ENCODE assay signal across 28 mouse cellular contexts in the genomic region with DNA sequence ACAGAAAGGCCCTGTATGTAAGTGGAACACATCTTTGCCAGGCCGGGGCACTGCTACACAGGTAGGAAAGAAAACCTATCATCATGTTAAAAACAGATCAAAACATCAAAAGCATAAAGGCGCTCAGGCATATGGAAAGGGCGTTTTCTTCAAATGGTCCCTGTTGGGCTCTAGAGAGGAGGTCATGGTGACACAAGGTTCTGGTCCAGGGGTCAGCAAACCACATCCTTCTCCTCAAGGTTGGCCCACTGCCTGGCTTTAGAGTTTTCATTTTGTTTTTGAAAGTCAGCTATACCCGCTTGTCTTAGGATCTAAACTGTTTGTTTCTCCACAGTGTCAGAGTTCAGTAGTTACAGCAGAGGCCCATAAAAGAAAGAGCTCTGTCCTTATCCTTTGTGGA. TPM values are rescaled to one million over a fixed set of nuclear protein-coding genes. Genes with fewer than 3 reads are reported as not detected.
DNase-seq lines count a peak whose midpoint lies in the region; ATAC-seq and TF ChIP-seq lines count a peak whose summit lies in the region.
"Had no signal": no experiment of that assay in that cellular context is flagged by ENCODE, and none has a peak within 500 bp of the region (broad histone marks: within the 10 kb centered on the region; RNA-seq: fewer than 3 reads in every experiment).

No protein-coding gene starts in this region.

- H3K27me3 ChIP-seq in kidney, postnatal 0 days (ENCODE audit: insufficient read depth, low read length), result no peaks in the 10 kb centered on the region
- no peaks in the 10 kb centered on the region for H3K27me3 ChIP-seq in kidney, embryonic 14.5 days (ENCODE audit: control insufficient read depth, insufficient read depth, low read length)
- no peaks in the 10 kb centered on the region for H3K27me3 ChIP-seq in CH12.LX (replicated peaks)
- H3K27me3 ChIP-seq: embryonic facial prominence, embryonic 13.5 days; heart, embryonic 15.5 days; limb, embryonic 12.5 days; liver, embryonic 15.5 days; midbrain, embryonic 15.5 days; neural tube, embryonic 12.5 days had no signal

- TF ChIP-seq POLR2A in CH12.LX (IDR thresholded peaks at IDR 0.05; ENCODE audit: low read depth, low read length), result no peak

- H3K9ac ChIP-seq in kidney, postnatal 0 days (ENCODE audit: low read depth, low read length), result no peak overlapping the region
- no peak overlapping the region for H3K9ac ChIP-seq in kidney, embryonic 14.5 days (ENCODE audit: low read depth, low read length)
- H3K9ac ChIP-seq in CH12.LX (ENCODE audit: insufficient read depth, low read depth), result no peak overlapping the region
- H3K9ac ChIP-seq: embryonic facial prominence, embryonic 13.5 days; forebrain, postnatal 0 days; heart, embryonic 15.5 days; hindbrain, embryonic 12.5 days; limb, embryonic 12.5 days; liver, embryonic 15.5 days; lung, embryonic 14.5 days; midbrain, embryonic 15.5 days; neural tube, embryonic 12.5 days had no signal

- no peaks in the 10 kb centered on the region for H3K79me2 ChIP-seq in CH12.LX (replicated peaks; ENCODE audit: control insufficient read depth, extremely low read depth, insufficient read depth, poor library complexity, severe bottlenecking)

- dilution Hi-C loops in CH12.LX (cut with MboI; ENCODE audit: extremely low pct_ligation_motif_present, extremely low pct_unique_long_range_greater_than_20kb, low sequenced_read_pairs), result no loop called here

- no peaks in the 10 kb centered on the region for H3K9me3 ChIP-seq in kidney, postnatal 0 days (replicated peaks; ENCODE audit: low read length)
- no peaks in the 10 kb centered on the region for H3K9me3 ChIP-seq in kidney, embryonic 14.5 days (ENCODE audit: control insufficient read depth, low read length)
- H3K9me3 ChIP-seq in CH12.LX (replicated peaks; ENCODE audit: low read length), result no peaks in the 10 kb centered on the region
- H3K9me3 ChIP-seq: embryonic facial prominence, embryonic 13.5 days; heart, embryonic 15.5 days; hindbrain, embryonic 12.5 days; limb, embryonic 12.5 days; liver, embryonic 15.5 days; midbrain, embryonic 15.5 days; neural tube, embryonic 12.5 days had no signal

- 53% methylated on average over 4 of the region's 4 CpGs for WGBS in kidney, postnatal 0 days
- 60% methylated on average over 4 of the region's 4 CpGs for WGBS in kidney, embryonic 14.5 days

- H3K36me3 ChIP-seq in kidney, postnatal 0 days (ENCODE audit: insufficient read depth, low read length), result 0 out of 2 replicates have a peak, but pooled peaks cover 3% of the 10 kb centered on the region
- H3K36me3 ChIP-seq in kidney, embryonic 14.5 days (ENCODE audit: control insufficient read depth, insufficient read depth, low read length), result no peaks in the 10 kb centered on the region; the same call in 1 of the 2 replicates
- H3K36me3 ChIP-seq in CH12.LX (replicated peaks in 1 of 2; ENCODE audit: control insufficient read depth in 1 of 2, insufficient read depth in 1 of 2, low read length in 1 of 2), result no peaks in the 10 kb centered on the region
- H3K36me3 ChIP-seq: liver, embryonic 15.5 days; midbrain, embryonic 15.5 days had no signal

- ATAC-seq in kidney, postnatal 0 days (replicated peaks; ENCODE audit: low FRiP score, low read depth), result no peak
- no peak for ATAC-seq in kidney, embryonic 14.5 days (ENCODE audit: low FRiP score, low TSS enrichment)
- ATAC-seq in inflammation-experienced regulatory T-cells, adult 6 months, result no peak
- ATAC-seq: forebrain, postnatal 0 days; hindbrain, postnatal 0 days; intestine, embryonic 16.5 days; midbrain, embryonic 15.5 days had no signal

- H3K27ac ChIP-seq in kidney, postnatal 0 days, result peak overlapping the region; percentile 10; the same call in 1 of the 2 replicates
- no peak overlapping the region for H3K27ac ChIP-seq in kidney, embryonic 14.5 days (ENCODE audit: low read depth, low read length)
- H3K27ac ChIP-seq in CH12.LX (ENCODE audit: insufficient read depth, low read depth), result no peak overlapping the region
- H3K27ac ChIP-seq: embryonic facial prominence, embryonic 13.5 days; heart, embryonic 15.5 days; hindbrain, embryonic 12.5 days; hindbrain, postnatal 0 days; left cerebral cortex, adult 2 months; limb, embryonic 12.5 days; liver, embryonic 15.5 days; midbrain, embryonic 15.5 days; neural tube, embryonic 12.5 days had no signal

- H3K4me2 ChIP-seq in kidney, postnatal 0 days (ENCODE audit: low read length), result no peak overlapping the region
- H3K4me2 ChIP-seq in kidney, embryonic 14.5 days (replicated peaks; ENCODE audit: low read depth, low read length), result no peak overlapping the region
- H3K4me2 ChIP-seq in CH12.LX (ENCODE audit: insufficient read depth, low read depth, poor library complexity, severe bottlenecking), result no peak overlapping the region
- H3K4me2 ChIP-seq: embryonic facial prominence, embryonic 13.5 days; heart, embryonic 15.5 days; hindbrain, embryonic 12.5 days; limb, embryonic 12.5 days; liver, embryonic 15.5 days; lung, embryonic 14.5 days; midbrain, embryonic 15.5 days; neural tube, embryonic 12.5 days had no signal

- in situ Hi-C loops in CH12.LX (cut with MboI; ENCODE audit: low pct_ligation_motif_present, low pct_unique_long_range_greater_than_20kb, low sequenced_read_pairs), result no loop called here

- TF ChIP-seq EP300 in CH12.LX (IDR thresholded peaks at IDR 0.05; ENCODE audit: low read length), result no peak

- TF ChIP-seq RAD21 in CH12.LX (IDR thresholded peaks at IDR 0.05; ENCODE audit: low read depth, low read length), result no peak

- peak; percentile 70 for DNase-seq in kidney, postnatal 0 days (ENCODE audit: low spot score)
- DNase-seq in spleen, adult 18-20 months, result peak; percentile 14 to 31
- DNase-seq in spleen, postnatal 14 days (ENCODE audit: low spot score in 2 of 2), result no peak
- DNase-seq in CH12.LX (ENCODE audit: extremely low read depth), result peak; percentile 20
- DNase-seq in kidney, postnatal 36 days, result peak; percentile 47 to 49
- no peak for DNase-seq in neural tube, embryonic 10.5 days (ENCODE audit: extremely low spot score, low spot score)
- DNase-seq: adrenal gland, postnatal 25 days; cerebellum, adult 11-12 months; cerebellum, postnatal 10 days; forebrain, postnatal 0 days; heart, postnatal 36 days; lung, embryonic 14.5 days; lung, postnatal 14 days; retina, postnatal 1 day; right cerebral cortex, postnatal 14 days; thymus, postnatal 14 days had no signal

- TF ChIP-seq CTCF in kidney, postnatal 0 days (IDR thresholded peaks at IDR 0.05; ENCODE audit: low read depth), result no peak
- no peak for TF ChIP-seq CTCF in CH12.LX (conservative IDR thresholded peaks at IDR 0.05 in 1 of 2, IDR thresholded peaks at IDR 0.05 in 1 of 2; ENCODE audit: low read depth in 2 of 2, low read length in 2 of 2)

- H3K4me3 ChIP-seq in kidney, postnatal 0 days (replicated peaks; ENCODE audit: low read depth, low read length), result no peak overlapping the region
- no peak overlapping the region for H3K4me3 ChIP-seq in kidney, embryonic 14.5 days (ENCODE audit: low read length)
- H3K4me3 ChIP-seq in CH12.LX (replicated peaks in 1 of 3; ENCODE audit: low read depth in 2 of 3, low read length in 2 of 3, poor library complexity in 1 of 3), result no peak overlapping the region
- H3K4me3 ChIP-seq: embryonic facial prominence, embryonic 13.5 days; heart, embryonic 15.5 days; hindbrain, embryonic 12.5 days; left cerebral cortex, adult 2 months; limb, embryonic 12.5 days; liver, embryonic 15.5 days; midbrain, embryonic 15.5 days; neural tube, embryonic 12.5 days had no signal

- peaks cover 3% of the 10 kb centered on the region; the same call in 1 of the 2 replicates for H3K4me1 ChIP-seq in kidney, postnatal 0 days (replicated peaks; ENCODE audit: insufficient read depth, low read length)
- no peaks in the 10 kb centered on the region for H3K4me1 ChIP-seq in kidney, embryonic 14.5 days (ENCODE audit: control insufficient read depth, insufficient read depth, low read length)
- H3K4me1 ChIP-seq in CH12.LX (ENCODE audit: control insufficient read depth in 1 of 2, insufficient read depth in 2 of 2), result peaks cover 0 to 22% of the 10 kb centered on the region in 2 experiments; a peak in 2 of 4 replicates
- H3K4me1 ChIP-seq: limb, embryonic 12.5 days; liver, embryonic 15.5 days; midbrain, embryonic 15.5 days had no signal

TF ChIP-seq in CH12.LX, 34 proteins besides CTCF, POLR2A, EP300 and RAD21:
- TF ChIP-seq CHD2 (IDR thresholded peaks at IDR 0.05; ENCODE audit: low read length), result no peak
- no peak for TF ChIP-seq ELF1 (IDR thresholded peaks at IDR 0.05; ENCODE audit: low read depth, low read length)
- TF ChIP-seq USF2 (conservative IDR thresholded peaks at IDR 0.05; ENCODE audit: low read depth, low read length), result no peak
- TF ChIP-seq MAFK (IDR thresholded peaks at IDR 0.05; ENCODE audit: insufficient replicate concordance, low read length), result no peak
- no peak for TF ChIP-seq BHLHE40 (IDR thresholded peaks at IDR 0.05; ENCODE audit: low read depth, low read length)
- no peak for TF ChIP-seq UBTF (IDR thresholded peaks at IDR 0.05; ENCODE audit: low read depth, low read length)
- TF ChIP-seq JUND (conservative IDR thresholded peaks at IDR 0.05; ENCODE audit: low read depth, low read length), result no peak
- no peak for TF ChIP-seq ZNF384 (IDR thresholded peaks at IDR 0.05; ENCODE audit: low read depth, low read length)
- no peak for TF ChIP-seq POLR2AphosphoS2 (IDR thresholded peaks at IDR 0.05; ENCODE audit: low read depth, low read length)
- no peak for TF ChIP-seq MXI1 (IDR thresholded peaks at IDR 0.05; ENCODE audit: low read depth, low read length)
- no peak for TF ChIP-seq MAX (IDR thresholded peaks at IDR 0.05; ENCODE audit: low read length)
- TF ChIP-seq HCFC1 (IDR thresholded peaks at IDR 0.05; ENCODE audit: low read depth, low read length), result no peak
- no peak for TF ChIP-seq IRF4 (IDR thresholded peaks at IDR 0.05; ENCODE audit: low read depth, low read length)

RNA-seq across cellular contexts. Expression of a gene that starts 27.2 kb away (rescaled TPM):
- polyA plus RNA-seq in kidney, postnatal 0 days (2015; fragmentation: Nextera tagmentation; extraction: Ambion mirVana), result 87.0 and 87.3 TPM in 2 replicates
- polyA plus RNA-seq in kidney, embryonic 14.5 days (2014; fragmentation: Nextera tagmentation; extraction: Ambion mirVana), result 77.0 and 87.9 TPM in 2 replicates
- total RNA-seq in CH12.LX (2012; rRNA removed) (5.6 and 8.6 TPM in 2 replicates), CH12.LX (2014; rRNA removed) (2.2 and 2.8 TPM in 2 replicates)
- polyA plus RNA-seq in CH12.LX (2012; ENCODE audit: insufficient read length, low read depth), result 1.9 and 2.0 TPM in 2 replicates
- polyA plus RNA-seq in inflammation-experienced regulatory T-cells, adult 6 months (2017; shearing (Covaris generic)), result 1 to 10 TPM; 5.0 to 7.1 (median 6.8) TPM

RNA-seq across cellular contexts. Expression of a gene that starts 30.7 kb away (rescaled TPM):
- polyA plus RNA-seq in kidney, postnatal 0 days (2015; fragmentation: Nextera tagmentation; extraction: Ambion mirVana), result 16.6 and 19.3 TPM in 2 replicates
- polyA plus RNA-seq in kidney, embryonic 14.5 days (2014; fragmentation: Nextera tagmentation; extraction: Ambion mirVana), result 12.7 and 17.8 TPM in 2 replicates
- total RNA-seq in CH12.LX (2012; rRNA removed), result 0.13 and 0.34 TPM in 2 replicates
- not detected in 2 replicates for total RNA-seq in CH12.LX (2014; rRNA removed)
- polyA plus RNA-seq in CH12.LX (2012; ENCODE audit: insufficient read length, low read depth), result not detected in 2 replicates
- polyA plus RNA-seq in inflammation-experienced regulatory T-cells, adult 6 months (2017; shearing (Covaris generic)), result 1 to 10 TPM in 1 of 3 experiments, under 1 TPM in 2; 0.38 to 3.5 (median 0.62) TPM

Comparison
In these comparisons a context has a peak if more than half of its experiments do, and no peak if none do; other contexts are left out.
1. DNase-seq: peak in kidney, postnatal 0 days (single experiment), spleen, adult 18-20 months (2 of 2), CH12.LX (single experiment) and kidney, postnatal 36 days (2 of 2); none in spleen, postnatal 14 days (0 of 2) and neural tube, embryonic 10.5 days (single experiment).